1 mouse cellular context compared by ENCODE assay signal in genomic region chr6:66989518-66989917, GRCm38 (mm10).
A peak's percentile ranks its signal among the peaks of the same experiment; 100 is the strongest.
TF ChIP-seq lines count a peak whose summit lies in the region.

No protein-coding gene starts in this region.

TF ChIP-seq in MEL, 35 proteins besides CTCF, POLR2A, EP300 and RAD21 (continued from another document):
- TF ChIP-seq TBP (IDR thresholded peaks at IDR 0.05; ENCODE audit: low read depth, low read length) (peak; percentile 39; the same call in 1 of the 2 replicates), SIN3A (IDR thresholded peaks at IDR 0.05; ENCODE audit: low read length) (peak; percentile 9; the same call in 1 of the 2 replicates), TAL1 (IDR thresholded peaks at IDR 0.05; ENCODE audit: low read length) (no peak), ZNF384 (IDR thresholded peaks at IDR 0.05; ENCODE audit: low read depth, low read length) (no peak), TCF12 (IDR thresholded peaks at IDR 0.05; ENCODE audit: low read depth, low read length) (peak; percentile 50; the same call in 1 of the 2 replicates), ELF1 (IDR thresholded peaks at IDR 0.05; ENCODE audit: low read depth, low read length) (no peak; the same call in 1 of the 2 replicates)
